ENCODE assay signal across 12 mouse cellular contexts in the genomic region with DNA sequence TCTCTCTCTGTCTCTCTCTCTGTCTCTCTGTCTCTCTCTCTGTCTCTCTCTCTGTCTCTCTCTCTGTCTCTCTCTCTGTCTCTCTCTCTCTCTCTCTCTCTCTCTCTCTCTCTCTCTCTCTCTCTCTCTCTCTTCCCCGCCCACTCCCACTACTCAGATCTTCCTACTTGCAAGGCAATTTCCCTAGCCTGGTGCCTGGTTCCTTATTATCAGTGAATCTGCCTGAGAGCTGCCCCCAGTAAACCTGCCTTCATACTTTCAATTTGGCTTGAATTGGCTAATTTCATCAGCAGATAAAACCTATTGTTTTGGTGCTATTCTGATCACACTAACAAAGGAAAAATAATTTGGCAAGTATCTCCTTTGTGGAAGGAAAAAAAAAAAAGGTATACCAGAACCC. TPM values are rescaled to one million over a fixed set of nuclear protein-coding genes. Genes with fewer than 3 reads are reported as not detected.
"Had no signal": no experiment of that assay in that cellular context is flagged by ENCODE, and none has a peak within 500 bp of the region (broad histone marks: within the 10 kb centered on the region; RNA-seq: fewer than 3 reads in every experiment).

No protein-coding gene starts in this region.

RNA-seq across cellular contexts. Expression of a gene that starts 39.8 kb away (rescaled TPM):
- total RNA-seq: gastrocnemius, adult 2 months; layer of hippocampus, adult 2 months; layer of hippocampus, postnatal 25 days; left cerebral cortex, postnatal 14 days; left cerebral cortex, postnatal 36 days had no signal
- polyA plus RNA-seq: heart, embryonic 13.5 days; hindbrain, embryonic 10.5 days; hindbrain, embryonic 12.5 days; hindbrain, embryonic 14.5 days; hindbrain, embryonic 16.5 days; kidney, embryonic 14.5 days; limb, embryonic 10.5 days had no signal
